Mouse (Mus musculus): Measurements from ENCODE around the gene St6galnac3. TPM values are rescaled to one million over a fixed set of nuclear protein-coding genes. Genes with fewer than 3 reads are reported as not detected.

The St6galnac3 gene
- polyA plus RNA-seq, 1 experiment from 2014 or later: 23.5 TPM

- 66% methylated on average over 9 of the region's 9 CpGs for WGBS
- 0 out of 2 replicates have a peak overlapping the region, but pooled peaks have one; percentile 28 for H3K27ac ChIP-seq (replicated peaks)
- no peaks in the 10 kb centered on the region for H3K27me3 ChIP-seq (replicated peaks)
- no peak overlapping the region for H3K4me2 ChIP-seq
- no peaks in the 10 kb centered on the region for H3K9me3 ChIP-seq (replicated peaks)
- H3K36me3 ChIP-seq: no peaks in the 10 kb centered on the region
- H3K4me1 ChIP-seq: peaks cover 8% of the 10 kb centered on the region
- no peak overlapping the region for H3K9ac ChIP-seq (replicated peaks)
- ATAC-seq (ENCODE audit: low FRiP score): no peak
- H3K4me3 ChIP-seq (replicated peaks): no peak overlapping the region
These were observed 283.6 kb downstream of the St6galnac3 start for GRCm38 (mm10) chr3:153441329-153441728.

GRCm38 (mm10) chr3:153436076-153437021 lies 288.6 kb downstream of the St6galnac3 start:
- Histone ChIP-seq H3K36me3 (no peaks in the 10 kb centered on the region), H3K4me2 (peak overlapping the region; percentile 32), H3K27me3 (replicated peaks) (no peaks in the 10 kb centered on the region), H3K4me3 (replicated peaks) (no peak overlapping the region), H3K27ac (replicated peaks) (peak overlapping the region; percentile 41), H3K4me1 (peaks cover 11% of the 10 kb centered on the region), H3K9ac (replicated peaks) (no peak overlapping the region), H3K9me3 (replicated peaks) (no peaks in the 10 kb centered on the region)
- ATAC-seq (ENCODE audit: low FRiP score): peak; percentile 66; the same call in 1 of the 2 replicates
- 60% methylated on average over 17 of the region's 17 CpGs for WGBS

DNA sequence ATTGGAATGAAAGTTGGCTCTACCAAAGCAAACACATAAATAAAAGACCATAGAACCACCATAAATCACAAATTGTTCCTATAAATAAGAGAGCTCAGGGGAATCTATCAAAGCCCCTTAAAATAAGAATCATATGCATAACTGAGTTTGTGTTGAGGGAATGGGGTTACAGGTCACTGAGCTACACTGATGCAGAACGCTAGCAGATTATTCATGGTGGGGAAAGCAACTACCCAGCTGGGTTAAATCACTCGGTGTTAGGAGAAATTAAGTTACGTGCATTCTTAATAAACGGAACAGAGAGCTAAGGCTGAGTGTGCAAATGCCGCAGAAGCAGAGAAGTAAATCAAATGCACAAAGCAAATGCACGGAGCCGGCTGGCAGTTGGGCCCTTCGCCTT lies 292.0 kb downstream of the St6galnac3 start:
- Histone ChIP-seq H3K4me3 (replicated peaks) (no peak overlapping the region), H3K36me3 (no peaks in the 10 kb centered on the region), H3K9me3 (replicated peaks) (no peaks in the 10 kb centered on the region), H3K27ac (replicated peaks) (no peak overlapping the region), H3K9ac (replicated peaks) (no peak overlapping the region), H3K27me3 (replicated peaks) (no peaks in the 10 kb centered on the region), H3K4me2 (no peak overlapping the region), H3K4me1 (peaks cover 11% of the 10 kb centered on the region)
- ATAC-seq (ENCODE audit: low FRiP score): no peak
- WGBS: 41% methylated on average over 8 of the region's 8 CpGs

- no peak for ATAC-seq (ENCODE audit: low FRiP score)
- no peak overlapping the region for H3K9ac ChIP-seq (replicated peaks)
- WGBS: 76% methylated on average over 6 of the region's 6 CpGs
- H3K27me3 ChIP-seq (replicated peaks): no peaks in the 10 kb centered on the region
- H3K4me1 ChIP-seq: peaks cover 11% of the 10 kb centered on the region
- H3K4me2 ChIP-seq: no peak overlapping the region
- no peaks in the 10 kb centered on the region for H3K9me3 ChIP-seq (replicated peaks)
- no peak overlapping the region for H3K4me3 ChIP-seq (replicated peaks)
- H3K36me3 ChIP-seq: no peaks in the 10 kb centered on the region
- no peak overlapping the region for H3K27ac ChIP-seq (replicated peaks)
These were observed 292.7 kb downstream of the St6galnac3 start for GRCm38 (mm10) chr3:153432053-153432816.

DNA sequence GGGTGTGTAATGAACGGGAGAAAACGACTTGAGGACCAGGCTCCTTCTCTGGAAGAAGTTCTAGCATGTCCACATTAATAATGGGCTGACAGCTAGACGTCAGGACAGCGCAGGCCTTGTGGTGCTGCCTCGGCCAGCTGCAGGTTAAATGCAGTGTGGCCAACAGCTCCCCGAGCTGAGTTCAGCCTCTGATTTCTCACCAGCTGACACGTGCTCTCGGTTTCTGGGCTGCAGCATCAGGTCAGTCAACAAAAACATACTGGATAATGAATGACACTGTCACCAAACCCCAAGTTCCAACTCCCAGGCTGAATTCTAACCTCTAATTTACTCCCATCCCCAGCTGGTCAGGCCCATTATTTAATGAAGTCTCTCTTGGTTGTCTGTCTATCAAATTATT lies 295.1 kb downstream of the St6galnac3 start:
- 33% methylated on average over 8 of the region's 8 CpGs for WGBS
- H3K4me3 ChIP-seq (replicated peaks): no peak overlapping the region
- no peak overlapping the region for H3K27ac ChIP-seq (replicated peaks)

GRCm38 (mm10) chr3:153421918-153422290 lies 303.1 kb downstream of the St6galnac3 start:
- 25% methylated on average over 7 of the region's 7 CpGs for WGBS
- H3K27me3 ChIP-seq (replicated peaks): no peaks in the 10 kb centered on the region
- H3K4me3 ChIP-seq (replicated peaks): no peak overlapping the region
- no peak overlapping the region for H3K27ac ChIP-seq (replicated peaks)
- ATAC-seq (ENCODE audit: low FRiP score): no peak
- H3K4me1 ChIP-seq: peaks cover 13% of the 10 kb centered on the region
- no peaks in the 10 kb centered on the region for H3K36me3 ChIP-seq
- H3K9me3 ChIP-seq (replicated peaks): no peaks in the 10 kb centered on the region
- H3K9ac ChIP-seq (replicated peaks): no peak overlapping the region
- no peak overlapping the region for H3K4me2 ChIP-seq

More for the DNA sequence above, 295.1 kb downstream of the St6galnac3 start:
- no peaks in the 10 kb centered on the region for H3K36me3 ChIP-seq
- no peak overlapping the region for H3K4me2 ChIP-seq
- H3K4me1 ChIP-seq: peaks cover 3% of the 10 kb centered on the region; the same call in 1 of the 2 replicates
- ATAC-seq (ENCODE audit: low FRiP score): no peak
- H3K9ac ChIP-seq (replicated peaks): no peak overlapping the region
- H3K9me3 ChIP-seq (replicated peaks): no peaks in the 10 kb centered on the region
- H3K27me3 ChIP-seq (replicated peaks): no peaks in the 10 kb centered on the region

DNA sequence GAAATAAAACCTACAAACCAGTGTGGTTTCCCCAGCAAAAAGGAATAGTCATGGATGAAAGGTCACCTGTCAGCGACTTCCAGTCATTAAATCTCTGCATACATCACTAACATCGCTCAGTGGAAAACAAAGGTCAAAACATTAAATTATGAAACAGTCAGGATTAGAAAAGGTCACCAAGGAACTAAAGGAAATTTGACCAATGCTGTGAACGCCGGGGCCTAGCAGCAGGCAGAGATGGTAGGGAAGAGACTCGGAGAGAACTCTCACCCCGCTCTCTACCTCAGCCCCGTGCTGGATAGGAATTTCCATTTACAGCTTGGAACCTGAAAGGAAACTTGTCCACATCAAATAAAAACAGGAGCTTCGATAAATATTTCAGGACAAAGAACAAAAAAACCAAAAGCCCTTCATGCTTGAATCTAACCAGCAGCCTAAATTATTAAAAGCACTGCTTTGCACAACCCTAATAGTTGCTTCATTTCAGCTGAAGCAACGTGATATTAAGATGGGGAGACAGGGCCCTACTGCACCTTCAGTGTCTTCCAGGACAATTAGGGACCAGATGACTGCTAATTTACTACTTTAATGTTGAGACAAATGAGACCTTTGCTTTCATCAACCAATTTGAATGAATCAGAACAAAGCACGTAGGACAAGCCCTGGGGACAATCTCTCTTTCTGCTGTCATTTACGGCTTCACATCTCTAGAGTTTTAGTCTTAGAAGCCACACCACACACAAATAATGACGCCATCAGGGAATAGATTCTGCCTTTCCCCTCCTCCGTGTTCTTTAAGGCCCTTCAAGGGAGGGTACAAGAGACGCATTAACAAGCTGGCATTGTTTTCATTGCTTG lies 303.7 kb downstream of the St6galnac3 start:
- Histone ChIP-seq H3K4me3 (replicated peaks) (no peak overlapping the region), H3K4me2 (no peak overlapping the region), H3K27me3 (replicated peaks) (no peaks in the 10 kb centered on the region), H3K9me3 (replicated peaks) (no peaks in the 10 kb centered on the region), H3K4me1 (peaks cover 13% of the 10 kb centered on the region), H3K9ac (replicated peaks) (no peak overlapping the region), H3K27ac (replicated peaks) (0 out of 2 replicates have a peak overlapping the region, but pooled peaks have one; percentile 5), H3K36me3 (no peaks in the 10 kb centered on the region)
- WGBS: 40% methylated on average over 14 of the region's 14 CpGs
- ATAC-seq (ENCODE audit: low FRiP score): no peak

- H3K4me2 ChIP-seq: no peak overlapping the region
- WGBS: 87% methylated on average over 7 of the region's 7 CpGs
- H3K36me3 ChIP-seq: no peaks in the 10 kb centered on the region
- no peaks in the 10 kb centered on the region for H3K9me3 ChIP-seq (replicated peaks)
- H3K27me3 ChIP-seq (replicated peaks): no peaks in the 10 kb centered on the region
- H3K27ac ChIP-seq (replicated peaks): no peak overlapping the region
- H3K4me3 ChIP-seq (replicated peaks): no peak overlapping the region
- peaks cover 13% of the 10 kb centered on the region for H3K4me1 ChIP-seq
- no peak for ATAC-seq (ENCODE audit: low FRiP score)
- no peak overlapping the region for H3K9ac ChIP-seq (replicated peaks)
These were observed 305.6 kb downstream of the St6galnac3 start for GRCm38 (mm10) chr3:153419331-153419730.

DNA sequence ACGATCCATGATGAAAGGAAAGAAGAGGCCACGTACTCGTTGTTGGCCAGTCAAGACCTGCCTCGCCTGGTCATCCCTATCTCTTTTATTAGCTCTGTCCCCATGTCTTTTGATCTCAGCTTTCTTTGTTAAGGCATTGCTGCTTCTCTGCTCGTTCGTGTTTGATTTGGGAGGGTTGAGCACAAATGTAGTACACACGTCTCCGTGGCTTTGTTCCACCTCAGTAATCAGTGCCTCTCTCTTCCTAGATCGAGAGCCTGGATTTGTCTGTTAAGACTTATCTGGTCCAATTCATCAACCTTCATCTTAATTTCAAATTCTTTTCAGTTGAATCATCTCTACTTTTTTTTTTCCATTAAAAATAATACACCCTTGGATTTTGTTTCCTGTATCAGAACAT lies 308.0 kb downstream of the St6galnac3 start:
- Histone ChIP-seq H3K9me3 (replicated peaks) (no peaks in the 10 kb centered on the region), H3K9ac (replicated peaks) (no peak overlapping the region), H3K4me3 (replicated peaks) (no peak overlapping the region), H3K27ac (replicated peaks) (no peak overlapping the region), H3K4me1 (peaks cover 12% of the 10 kb centered on the region), H3K27me3 (replicated peaks) (no peaks in the 10 kb centered on the region), H3K36me3 (no peaks in the 10 kb centered on the region), H3K4me2 (no peak overlapping the region)
- 63% methylated on average over 9 of the region's 9 CpGs for WGBS
- no peak for ATAC-seq (ENCODE audit: low FRiP score)

DNA sequence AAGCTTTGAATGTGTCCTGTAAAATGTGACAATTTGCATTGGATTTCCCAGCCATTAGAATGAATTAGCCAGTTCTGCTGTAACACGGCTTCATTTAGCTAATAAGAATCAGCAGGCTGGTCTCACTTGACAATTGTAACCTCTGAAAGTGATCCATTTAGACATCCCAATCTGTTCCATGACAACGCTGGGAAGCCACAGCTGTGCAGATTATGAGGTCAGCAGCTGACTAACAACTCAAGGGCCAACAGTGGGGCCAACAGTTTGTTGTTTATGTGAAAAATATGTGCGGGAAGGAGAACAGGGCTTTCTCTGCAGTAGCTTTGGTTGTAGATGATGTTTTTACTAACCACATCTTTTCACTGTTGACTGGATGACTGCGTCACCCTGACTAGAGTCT lies 308.6 kb downstream of the St6galnac3 start:
- ATAC-seq (ENCODE audit: low FRiP score): no peak

DNA sequence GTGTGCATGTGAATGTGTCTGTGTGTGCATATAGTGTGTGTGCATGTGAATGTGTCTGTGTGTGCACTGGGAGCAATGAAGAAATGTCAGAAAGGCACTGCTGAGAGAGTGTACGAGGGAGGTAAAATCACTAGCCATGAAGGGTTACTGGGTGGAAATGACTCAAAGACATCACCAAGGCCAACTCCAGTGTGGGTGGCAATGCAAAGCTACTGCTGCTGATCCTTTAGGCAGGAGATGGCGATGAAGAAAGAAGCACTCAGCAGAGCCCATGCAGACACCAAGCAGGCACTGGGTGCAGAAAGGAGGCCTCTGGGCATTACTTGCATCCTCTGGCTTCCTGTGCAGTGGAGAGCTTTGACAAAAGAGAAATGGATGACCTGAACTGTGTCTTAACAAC lies 310.8 kb downstream of the St6galnac3 start:
- no peaks in the 10 kb centered on the region for H3K36me3 ChIP-seq
- H3K4me1 ChIP-seq: peaks cover 5% of the 10 kb centered on the region
- WGBS: 75% methylated on average over 2 of the region's 2 CpGs
- H3K4me2 ChIP-seq: no peak overlapping the region
- ATAC-seq (ENCODE audit: low FRiP score): no peak
- H3K27ac ChIP-seq (replicated peaks): no peak overlapping the region
- no peaks in the 10 kb centered on the region for H3K9me3 ChIP-seq (replicated peaks)
- no peak overlapping the region for H3K4me3 ChIP-seq (replicated peaks)
- no peaks in the 10 kb centered on the region for H3K27me3 ChIP-seq (replicated peaks)
- H3K9ac ChIP-seq (replicated peaks): no peak overlapping the region

More for the DNA sequence above, 308.6 kb downstream of the St6galnac3 start:
- Histone ChIP-seq H3K27me3 (replicated peaks) (no peaks in the 10 kb centered on the region), H3K4me1 (peaks cover 5% of the 10 kb centered on the region), H3K9ac (replicated peaks) (no peak overlapping the region), H3K9me3 (replicated peaks) (no peaks in the 10 kb centered on the region), H3K4me3 (replicated peaks) (no peak overlapping the region), H3K4me2 (no peak overlapping the region), H3K36me3 (no peaks in the 10 kb centered on the region), H3K27ac (replicated peaks) (no peak overlapping the region)
- 81% methylated on average over 4 of the region's 4 CpGs for WGBS

Data from neural tube, embryonic 15.5 days (tissue).